Mouse (Mus musculus): ENCODE measurements at regions not wholly inside any gene's neighbourhood (a gene's known extent, or its start where the extent isn't known, plus 50 kb on each side); places are given as distances from the start of the nearest gene placed in this dataset.

DNA sequence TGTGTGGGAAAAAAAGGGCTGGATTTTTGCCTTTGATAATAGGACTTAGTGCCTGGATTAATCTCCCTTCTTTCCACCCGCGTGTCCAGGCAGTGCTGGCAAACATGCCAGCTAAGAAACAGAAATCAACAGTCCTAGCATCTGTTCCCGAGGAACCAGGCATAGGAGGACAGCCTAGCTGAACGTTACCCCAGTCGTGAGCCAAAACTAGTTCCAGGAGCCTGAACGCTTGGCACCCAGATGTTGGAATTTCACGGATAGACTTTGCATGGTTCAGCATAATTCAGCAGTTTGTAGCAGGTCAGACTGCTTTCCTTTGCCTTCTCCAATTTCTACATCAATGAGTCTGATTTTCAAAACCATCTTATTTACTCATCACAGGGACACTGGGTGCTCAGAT lies 62.6 kb upstream of the Kirrel3 start:
- ATAC-seq (ENCODE audit: low TSS enrichment) = peak; percentile 60

DNA sequence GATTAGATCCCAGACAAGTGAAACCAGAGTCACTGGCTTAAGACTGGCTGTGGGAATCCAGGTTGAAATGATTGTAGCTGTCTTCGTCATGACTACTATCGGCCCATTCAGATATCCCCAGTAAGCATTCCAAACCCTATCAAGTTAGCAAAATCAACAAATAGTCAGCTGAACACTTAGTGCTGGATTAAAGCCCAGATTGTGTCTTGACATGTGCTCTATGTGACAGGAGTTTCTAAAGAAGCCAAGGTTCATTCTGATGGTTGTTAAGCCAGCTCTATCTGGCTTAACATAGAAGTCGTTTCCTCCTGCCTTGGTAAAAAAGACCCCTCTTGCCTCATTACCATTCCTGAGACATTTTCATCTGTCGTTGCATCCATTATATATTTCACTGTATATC lies 59.1 kb upstream of the Kirrel3 start:
- ATAC-seq (ENCODE audit: low TSS enrichment) = no peak

DNA sequence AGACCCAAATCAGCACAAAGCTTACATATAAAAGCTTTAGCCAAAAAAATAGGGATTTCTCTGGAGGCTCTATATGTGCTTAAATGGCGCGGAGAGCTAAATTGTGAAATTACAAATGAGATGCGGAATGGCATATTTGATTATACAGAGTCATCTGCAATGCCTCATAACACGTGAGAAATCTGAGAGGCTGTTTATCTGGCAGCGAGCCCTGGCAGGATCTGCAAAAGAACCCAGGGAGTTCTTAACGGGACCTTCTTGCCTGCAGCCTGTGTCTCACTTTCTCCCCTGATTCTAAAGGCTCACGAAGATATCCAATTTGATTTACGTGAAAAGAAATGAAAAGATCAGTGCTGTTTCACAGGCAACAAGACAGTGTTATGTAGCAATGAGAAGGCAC lies 58.0 kb upstream of the Kirrel3 start:
- no peak for ATAC-seq (ENCODE audit: low TSS enrichment)

Data from frontal cortex, adult (tissue).